ENCODE assay signal across 8 mouse cellular contexts in genomic region chr4:124708200-124708517, GRCm38 (mm10). TPM values are rescaled to one million over a fixed set of nuclear protein-coding genes. Genes with fewer than 3 reads are reported as not detected.
DNase-seq lines count a peak whose midpoint lies in the region; ATAC-seq and TF ChIP-seq lines count a peak whose summit lies in the region.
"Not testable (repeated sequence)": the region's sequence is repeated elsewhere in the genome, so short reads cannot be mapped to it uniquely, and the experiment has no call there.

No protein-coding gene starts in this region.

- H3K9ac ChIP-seq in ES-Bruce4 (ENCODE audit: low read depth, poor library complexity, severe bottlenecking), result peak overlapping the region; percentile 74; the same call in 1 of the 2 replicates
- not testable (repeated sequence) for H3K9ac ChIP-seq in embryonic facial prominence, embryonic 14.5 days (ENCODE audit: low read depth, low read length); heart, adult 2 months (ENCODE audit: low read depth, low read length); hindbrain, embryonic 13.5 days; kidney, postnatal 0 days (ENCODE audit: low read depth, low read length); liver, embryonic 14.5 days (replicated peaks); midbrain, embryonic 13.5 days (replicated peaks); stomach, embryonic 15.5 days

- intact Hi-C loops in heart, adult 2 months (cut with DNase I), result not testable (repeated sequence)

- not testable (repeated sequence) for TF ChIP-seq CTCF in ES-Bruce4 (IDR thresholded peaks at IDR 0.05; ENCODE audit: low read depth, low read length); heart, adult 2 months (IDR thresholded peaks at IDR 0.05); kidney, postnatal 0 days (IDR thresholded peaks at IDR 0.05; ENCODE audit: low read depth); liver, embryonic 14.5 days (IDR thresholded peaks at IDR 0.05; ENCODE audit: low read depth)

- H3K4me1 ChIP-seq in ES-Bruce4 (ENCODE audit: control insufficient read depth, insufficient read depth, low read length), result not testable (repeated sequence)
- H3K4me1 ChIP-seq in embryonic facial prominence, embryonic 14.5 days (ENCODE audit: control insufficient read depth, insufficient read depth, low read length), result peaks cover 45% of the 10 kb centered on the region
- peaks cover 23% of the 10 kb centered on the region for H3K4me1 ChIP-seq in heart, adult 2 months (ENCODE audit: control insufficient read depth, insufficient read depth, low read length)
- peaks cover 34% of the 10 kb centered on the region for H3K4me1 ChIP-seq in hindbrain, embryonic 13.5 days (replicated peaks)
- peaks cover 36% of the 10 kb centered on the region for H3K4me1 ChIP-seq in kidney, postnatal 0 days (replicated peaks; ENCODE audit: insufficient read depth, low read length)
- peaks cover 35 to 43% of the 10 kb centered on the region in 2 experiments for H3K4me1 ChIP-seq in liver, embryonic 14.5 days (replicated peaks; ENCODE audit: control insufficient read depth in 2 of 2, insufficient read depth in 2 of 2, low read length in 1 of 2)
- H3K4me1 ChIP-seq in midbrain, embryonic 13.5 days (replicated peaks), result peaks cover 41% of the 10 kb centered on the region
- H3K4me1 ChIP-seq in stomach, embryonic 15.5 days, result peaks cover 52% of the 10 kb centered on the region

- not testable (repeated sequence) for H3K79me2 ChIP-seq in heart, adult 2 months (replicated peaks; ENCODE audit: control insufficient read depth, insufficient read depth, low read length)

- 21% methylated on average over 1 of the region's 1 CpGs for WGBS in embryonic facial prominence, embryonic 14.5 days
- WGBS in heart, adult 2 months, result 10% methylated on average over 1 of the region's 1 CpGs
- 20% methylated on average over 1 of the region's 1 CpGs for WGBS in hindbrain, embryonic 13.5 days
- 17% methylated on average over 1 of the region's 1 CpGs for WGBS in kidney, postnatal 0 days
- WGBS in liver, embryonic 14.5 days (ENCODE audit: insufficient replicate concordance), result 4% methylated on average over 1 of the region's 1 CpGs
- WGBS in midbrain, embryonic 13.5 days, result 6% methylated on average over 1 of the region's 1 CpGs
- WGBS in stomach, embryonic 15.5 days, result 0% methylated on average over 1 of the region's 1 CpGs

- not testable (repeated sequence) for DNase-seq in embryonic facial prominence, embryonic 14.5 days (ENCODE audit: low spot score); heart, adult 2 months; kidney, postnatal 0 days (ENCODE audit: low spot score); liver, embryonic 14.5 days (ENCODE audit: low read depth in 3 of 3, low spot score in 3 of 3)

- H3K27me3 ChIP-seq in ES-Bruce4 (ENCODE audit: control insufficient read depth, insufficient read depth, low read length, poor library complexity, severe bottlenecking); embryonic facial prominence, embryonic 14.5 days (replicated peaks; ENCODE audit: control insufficient read depth, insufficient read depth, low read length); heart, adult 2 months (ENCODE audit: control insufficient read depth, insufficient read depth, low read length); kidney, postnatal 0 days (ENCODE audit: insufficient read depth, low read length); liver, embryonic 14.5 days (ENCODE audit: control insufficient read depth, insufficient read depth, low read length); stomach, embryonic 15.5 days (replicated peaks): not testable (repeated sequence)
- H3K27me3 ChIP-seq in hindbrain, embryonic 13.5 days, result peaks cover 58% of the 10 kb centered on the region
- peaks cover 32% of the 10 kb centered on the region for H3K27me3 ChIP-seq in midbrain, embryonic 13.5 days

- not testable (repeated sequence) for TF ChIP-seq POLR2A in ES-Bruce4 (IDR thresholded peaks at IDR 0.05; ENCODE audit: insufficient read depth, low read length); heart, adult 2 months (IDR thresholded peaks at IDR 0.05; ENCODE audit: insufficient read depth, low read depth, low read length)

- H3K4me3 ChIP-seq in ES-Bruce4 (ENCODE audit: low read depth, low read length); embryonic facial prominence, embryonic 14.5 days (ENCODE audit: low read depth, low read length); hindbrain, embryonic 13.5 days; kidney, postnatal 0 days (replicated peaks; ENCODE audit: low read depth, low read length); liver, embryonic 14.5 days (ENCODE audit: insufficient read depth in 1 of 2, low read depth in 2 of 2, low read length in 2 of 2); midbrain, embryonic 13.5 days (replicated peaks): not testable (repeated sequence)
- peak overlapping the region; percentile 48; the same call in 1 of the 2 replicates for H3K4me3 ChIP-seq in heart, adult 2 months
- H3K4me3 ChIP-seq in stomach, embryonic 15.5 days (replicated peaks), result peak overlapping the region; percentile 39; the same call in 1 of the 2 replicates

- H3K27ac ChIP-seq in ES-Bruce4 (ENCODE audit: insufficient read depth, low read length), result peak overlapping the region; percentile 52
- H3K27ac ChIP-seq in embryonic facial prominence, embryonic 14.5 days (replicated peaks; ENCODE audit: low read depth, low read length), result peak overlapping the region; percentile 96
- H3K27ac ChIP-seq in heart, adult 2 months, result peak overlapping the region; percentile 77
- H3K27ac ChIP-seq in hindbrain, embryonic 13.5 days, result peak overlapping the region; percentile 48
- H3K27ac ChIP-seq in kidney, postnatal 0 days, result peak overlapping the region; percentile 75
- not testable (repeated sequence) for H3K27ac ChIP-seq in liver, embryonic 14.5 days; midbrain, embryonic 13.5 days
- H3K27ac ChIP-seq in stomach, embryonic 15.5 days, result peak overlapping the region; percentile 94

- ATAC-seq in embryonic facial prominence, embryonic 14.5 days (ENCODE audit: low read depth); hindbrain, embryonic 13.5 days (ENCODE audit: low FRiP score); kidney, postnatal 0 days (replicated peaks; ENCODE audit: low FRiP score, low read depth); liver, embryonic 14.5 days (ENCODE audit: insufficient read depth); midbrain, embryonic 13.5 days; stomach, embryonic 15.5 days (ENCODE audit: insufficient read depth, low FRiP score, low read depth): not testable (repeated sequence)

- H3K36me3 ChIP-seq in ES-Bruce4 (ENCODE audit: control insufficient read depth, insufficient read depth, low read length, poor library complexity, severe bottlenecking); heart, adult 2 months (ENCODE audit: control insufficient read depth, insufficient read depth, low read length); hindbrain, embryonic 13.5 days; kidney, postnatal 0 days (ENCODE audit: insufficient read depth, low read length); liver, embryonic 14.5 days (replicated peaks; ENCODE audit: control insufficient read depth, insufficient read depth, low read depth); midbrain, embryonic 13.5 days; stomach, embryonic 15.5 days: not testable (repeated sequence)
- H3K36me3 ChIP-seq in embryonic facial prominence, embryonic 14.5 days (ENCODE audit: control insufficient read depth, insufficient read depth, low read length), result peaks cover 28% of the 10 kb centered on the region

- H3K4me2 ChIP-seq in embryonic facial prominence, embryonic 14.5 days (ENCODE audit: low read depth, low read length), result peak overlapping the region; percentile 59
- peak overlapping the region; percentile 51; the same call in 1 of the 2 replicates for H3K4me2 ChIP-seq in hindbrain, embryonic 13.5 days
- peak overlapping the region; percentile 54 for H3K4me2 ChIP-seq in kidney, postnatal 0 days (ENCODE audit: low read length)
- H3K4me2 ChIP-seq in liver, embryonic 14.5 days (ENCODE audit: low read depth), result peak overlapping the region; percentile 80
- peak overlapping the region; percentile 57 for H3K4me2 ChIP-seq in midbrain, embryonic 13.5 days (replicated peaks)
- H3K4me2 ChIP-seq in stomach, embryonic 15.5 days, result peak overlapping the region; percentile 66

- H3K9me3 ChIP-seq in ES-Bruce4 (replicated peaks; ENCODE audit: control insufficient read depth, insufficient read depth, low read length, poor library complexity, severe bottlenecking); embryonic facial prominence, embryonic 14.5 days (ENCODE audit: control insufficient read depth, low read length); hindbrain, embryonic 13.5 days; kidney, postnatal 0 days (replicated peaks; ENCODE audit: low read length); liver, embryonic 14.5 days (ENCODE audit: control insufficient read depth, low read length); midbrain, embryonic 13.5 days; stomach, embryonic 15.5 days: not testable (repeated sequence)

- TF ChIP-seq EP300 in ES-Bruce4 (IDR thresholded peaks at IDR 0.05; ENCODE audit: insufficient read depth, low read depth, low read length); heart, adult 2 months (IDR thresholded peaks at IDR 0.05; ENCODE audit: insufficient read depth, low read depth, low read length); liver, embryonic 14.5 days (IDR thresholded peaks at IDR 0.05; ENCODE audit: low read depth): not testable (repeated sequence)

RNA-seq across cellular contexts. Expression of gene Sf3a3, which starts 6.4 kb away (rescaled TPM):
- 110 and 127 TPM in 2 replicates for polyA plus RNA-seq in ES-Bruce4 (2011; ENCODE audit: insufficient read depth, insufficient read length, low read depth, missing spikeins)
- polyA plus RNA-seq in embryonic facial prominence, embryonic 14.5 days (2014; fragmentation: Nextera tagmentation; extraction: Ambion mirVana), result 110 and 118 TPM in 2 replicates
- 10 to 100 TPM; 18.0 to 19.4 TPM for total RNA-seq in heart, adult 2 months (2021)
- 7.7 and 11.5 TPM in 2 replicates for polyA plus RNA-seq in heart, adult 2 months (2012; rRNA removed)
- polyA plus RNA-seq in hindbrain, embryonic 13.5 days (2015; fragmentation: Nextera tagmentation; extraction: Ambion mirVana), result 112 and 119 TPM in 2 replicates
- polyA plus RNA-seq in kidney, postnatal 0 days (2015; fragmentation: Nextera tagmentation; extraction: Ambion mirVana), result 92.4 and 103 TPM in 2 replicates
- polyA plus RNA-seq in liver, embryonic 14.5 days (2012; rRNA removed), result 21.2 and 42.1 TPM in 2 replicates
- polyA plus RNA-seq in liver, embryonic 14.5 days (2014; fragmentation: Nextera tagmentation; extraction: Ambion mirVana), result 59.2 and 63.6 TPM in 2 replicates
- polyA plus RNA-seq in midbrain, embryonic 13.5 days (2015; fragmentation: Nextera tagmentation; extraction: Ambion mirVana), result 147 and 153 TPM in 2 replicates
- 133 and 140 TPM in 2 replicates for polyA plus RNA-seq in stomach, embryonic 15.5 days (2015; fragmentation: Nextera tagmentation; extraction: Ambion mirVana)

RNA-seq across cellular contexts. Expression of gene Fhl3, which starts 7.7 kb away (rescaled TPM):
- polyA plus RNA-seq in ES-Bruce4 (2011; ENCODE audit: insufficient read depth, insufficient read length, low read depth, missing spikeins), result 11.4 and 14.0 TPM in 2 replicates
- polyA plus RNA-seq in embryonic facial prominence, embryonic 14.5 days (2014; fragmentation: Nextera tagmentation; extraction: Ambion mirVana), result 15.7 and 18.2 TPM in 2 replicates
- total RNA-seq in heart, adult 2 months (2021), result 10 to 100 TPM in 1 of 2 experiments, 1 to 10 TPM in 1; 7.8 to 11.5 TPM
- polyA plus RNA-seq in heart, adult 2 months (2012; rRNA removed), result 10.1 and 17.9 TPM in 2 replicates
- 2.7 and 2.9 TPM in 2 replicates for polyA plus RNA-seq in hindbrain, embryonic 13.5 days (2015; fragmentation: Nextera tagmentation; extraction: Ambion mirVana)
- polyA plus RNA-seq in kidney, postnatal 0 days (2015; fragmentation: Nextera tagmentation; extraction: Ambion mirVana), result 9.4 and 10.0 TPM in 2 replicates
- polyA plus RNA-seq in liver, embryonic 14.5 days (2012; rRNA removed), result 2.8 TPM in 2 replicates
- polyA plus RNA-seq in liver, embryonic 14.5 days (2014; fragmentation: Nextera tagmentation; extraction: Ambion mirVana), result 2.7 and 2.9 TPM in 2 replicates
- 2.8 and 3.0 TPM in 2 replicates for polyA plus RNA-seq in midbrain, embryonic 13.5 days (2015; fragmentation: Nextera tagmentation; extraction: Ambion mirVana)
- 12.3 and 14.2 TPM in 2 replicates for polyA plus RNA-seq in stomach, embryonic 15.5 days (2015; fragmentation: Nextera tagmentation; extraction: Ambion mirVana)

RNA-seq across cellular contexts. Expression of gene Utp11, which starts 14.8 kb away (rescaled TPM):
- polyA plus RNA-seq in ES-Bruce4 (2011; ENCODE audit: insufficient read depth, insufficient read length, low read depth, missing spikeins), result 56.9 and 60.4 TPM in 2 replicates
- polyA plus RNA-seq in embryonic facial prominence, embryonic 14.5 days (2014; fragmentation: Nextera tagmentation; extraction: Ambion mirVana), result 58.6 and 62.7 TPM in 2 replicates
- 10 to 100 TPM; 12.1 to 13.5 TPM for total RNA-seq in heart, adult 2 months (2021)
- 4.0 and 6.2 TPM in 2 replicates for polyA plus RNA-seq in heart, adult 2 months (2012; rRNA removed)
- 45.1 and 47.9 TPM in 2 replicates for polyA plus RNA-seq in hindbrain, embryonic 13.5 days (2015; fragmentation: Nextera tagmentation; extraction: Ambion mirVana)
- 61.8 and 63.0 TPM in 2 replicates for polyA plus RNA-seq in kidney, postnatal 0 days (2015; fragmentation: Nextera tagmentation; extraction: Ambion mirVana)
- polyA plus RNA-seq in liver, embryonic 14.5 days (2012; rRNA removed), result 7.5 and 16.4 TPM in 2 replicates
- polyA plus RNA-seq in liver, embryonic 14.5 days (2014; fragmentation: Nextera tagmentation; extraction: Ambion mirVana), result 20.8 and 22.4 TPM in 2 replicates
- 48.3 and 51.1 TPM in 2 replicates for polyA plus RNA-seq in midbrain, embryonic 13.5 days (2015; fragmentation: Nextera tagmentation; extraction: Ambion mirVana)
- polyA plus RNA-seq in stomach, embryonic 15.5 days (2015; fragmentation: Nextera tagmentation; extraction: Ambion mirVana), result 79.4 and 82.1 TPM in 2 replicates

RNA-seq across cellular contexts. Expression of gene Inpp5b, which starts 33.5 kb away (rescaled TPM):
- 21.7 and 27.0 TPM in 2 replicates for polyA plus RNA-seq in ES-Bruce4 (2011; ENCODE audit: insufficient read depth, insufficient read length, low read depth, missing spikeins)
- polyA plus RNA-seq in embryonic facial prominence, embryonic 14.5 days (2014; fragmentation: Nextera tagmentation; extraction: Ambion mirVana), result 23.7 and 29.5 TPM in 2 replicates
- total RNA-seq in heart, adult 2 months (2021), result 1 to 10 TPM; 8.0 to 8.2 TPM
- 17.8 and 29.8 TPM in 2 replicates for polyA plus RNA-seq in heart, adult 2 months (2012; rRNA removed)
- polyA plus RNA-seq in hindbrain, embryonic 13.5 days (2015; fragmentation: Nextera tagmentation; extraction: Ambion mirVana), result 22.1 and 24.5 TPM in 2 replicates
- polyA plus RNA-seq in kidney, postnatal 0 days (2015; fragmentation: Nextera tagmentation; extraction: Ambion mirVana), result 21.8 and 27.0 TPM in 2 replicates
- polyA plus RNA-seq in liver, embryonic 14.5 days (2012; rRNA removed), result 36.6 and 40.3 TPM in 2 replicates
- 36.7 and 40.0 TPM in 2 replicates for polyA plus RNA-seq in liver, embryonic 14.5 days (2014; fragmentation: Nextera tagmentation; extraction: Ambion mirVana)
- polyA plus RNA-seq in midbrain, embryonic 13.5 days (2015; fragmentation: Nextera tagmentation; extraction: Ambion mirVana), result 25.4 and 30.4 TPM in 2 replicates
- polyA plus RNA-seq in stomach, embryonic 15.5 days (2015; fragmentation: Nextera tagmentation; extraction: Ambion mirVana), result 27.1 and 31.6 TPM in 2 replicates

RNA-seq across cellular contexts. Expression of gene Pou3f1, which starts 51.6 kb away (rescaled TPM):
- 12.8 and 14.9 TPM in 2 replicates for polyA plus RNA-seq in ES-Bruce4 (2011; ENCODE audit: insufficient read depth, insufficient read length, low read depth, missing spikeins)
- 1.2 and 1.7 TPM in 2 replicates for polyA plus RNA-seq in embryonic facial prominence, embryonic 14.5 days (2014; fragmentation: Nextera tagmentation; extraction: Ambion mirVana)
- total RNA-seq in heart, adult 2 months (2021), result under 1 TPM; 0.08 to 0.16 TPM
- 0.04 and 0.09 TPM in 2 replicates for polyA plus RNA-seq in heart, adult 2 months (2012; rRNA removed)
- polyA plus RNA-seq in hindbrain, embryonic 13.5 days (2015; fragmentation: Nextera tagmentation; extraction: Ambion mirVana), result 9.5 and 11.4 TPM in 2 replicates
- polyA plus RNA-seq in kidney, postnatal 0 days (2015; fragmentation: Nextera tagmentation; extraction: Ambion mirVana), result 0.43 and 0.57 TPM in 2 replicates
- polyA plus RNA-seq in liver, embryonic 14.5 days (2012; rRNA removed), result 0.01 and 0.02 TPM in 2 replicates
- not detected in 2 replicates for polyA plus RNA-seq in liver, embryonic 14.5 days (2014; fragmentation: Nextera tagmentation; extraction: Ambion mirVana)
- polyA plus RNA-seq in midbrain, embryonic 13.5 days (2015; fragmentation: Nextera tagmentation; extraction: Ambion mirVana), result 14.2 and 19.3 TPM in 2 replicates
- 0.14 TPM in 2 replicates for polyA plus RNA-seq in stomach, embryonic 15.5 days (2015; fragmentation: Nextera tagmentation; extraction: Ambion mirVana)
